Mouse (Mus musculus) neural tube, embryonic 11.5 days (tissue): ENCODE measurements around the gene Hfe2. TPM values are rescaled to one million over a fixed set of nuclear protein-coding genes. Genes with fewer than 3 reads are reported as not detected.

Experiments
- ATAC-seq: fragments of 200-750 bp; cut with Nextera tagmentation; 2 replicates; pipeline ENCODE4 v1.8.0; 2017; ENCODE audit warnings: moderate number of reproducible peaks, mild to moderate bottlenecking, moderate TSS enrichment, moderate library complexity; ENCODE audit not compliant: insufficient read depth, low FRiP score, low TSS enrichment
- DNase-seq: peaks from one replicate; pipeline ENCODE4 v3.0.0-alpha.2; 2015; ENCODE audit warnings: low spot score
- H3K27ac ChIP-seq: fragments of 300-500 bp; sonication (generic); 2 replicates; pipeline ENCODE4 v1.5.1; 2014; ENCODE audit warnings: low read depth, mild to moderate bottlenecking, low read length
- H3K27me3 ChIP-seq: fragments of 300-500 bp; sonication (generic); 2 replicates; pipeline ENCODE4 v1.6.1; 2014; ENCODE audit warnings: mild to moderate bottlenecking, low read length, mixed read lengths; ENCODE audit not compliant: control insufficient read depth, insufficient read depth
- H3K36me3 ChIP-seq: fragments of 300-500 bp; sonication (generic); 2 replicates; pipeline ENCODE4 v1.6.1; 2014; ENCODE audit warnings: mild to moderate bottlenecking, low read length, moderate library complexity, mixed read lengths; ENCODE audit not compliant: control insufficient read depth, insufficient read depth
- H3K4me1 ChIP-seq: fragments of 300-500 bp; sonication (generic); 2 replicates; pipeline ENCODE4 v1.6.1; 2014; ENCODE audit warnings: low read length, mixed read lengths; ENCODE audit not compliant: control insufficient read depth, insufficient read depth
- H3K4me2 ChIP-seq: fragments of 300-500 bp; sonication (generic); 2 replicates; pipeline ENCODE4 v1.6.1; 2014; ENCODE audit warnings: low read depth, mild to moderate bottlenecking, moderate library complexity
- H3K4me3 ChIP-seq: fragments of 300-500 bp; sonication (generic); 2 replicates; pipeline ENCODE4 v1.5.1; 2014; ENCODE audit warnings: low read depth, low read length
- H3K9ac ChIP-seq: fragments of 300-500 bp; sonication (generic); 2 replicates; pipeline ENCODE4 v1.6.1; 2014; ENCODE audit warnings: mild to moderate bottlenecking, low read length
- H3K9me3 ChIP-seq: fragments of 300-500 bp; sonication (generic); 2 replicates; pipeline ENCODE4 v1.6.1; 2016; ENCODE audit warnings: low read length; ENCODE audit not compliant: control insufficient read depth
- WGBS: fragments of 180-500 bp; shearing (Covaris S2); extraction: QIAGEN DNeasy Blood & Tissue Kit; methylation state at CpG from one replicate; pipeline ENCODE4 v1.1.7; 2014; 5-methylcytosine and 5-hydroxymethylcytosine counted together
- polyA plus RNA-seq: library from polyadenylated mRNA; unstranded; fragments of >200 nt; fragmentation: Nextera tagmentation; extraction: Ambion mirVana; gene quantifications from 2 replicates; pipeline ENCODE4 v1.2.1, GENCODE M21; 2014

Gene Hfe2
- polyA plus RNA-seq, 1 experiment from 2014 or later: 3.6 TPM

DNA sequence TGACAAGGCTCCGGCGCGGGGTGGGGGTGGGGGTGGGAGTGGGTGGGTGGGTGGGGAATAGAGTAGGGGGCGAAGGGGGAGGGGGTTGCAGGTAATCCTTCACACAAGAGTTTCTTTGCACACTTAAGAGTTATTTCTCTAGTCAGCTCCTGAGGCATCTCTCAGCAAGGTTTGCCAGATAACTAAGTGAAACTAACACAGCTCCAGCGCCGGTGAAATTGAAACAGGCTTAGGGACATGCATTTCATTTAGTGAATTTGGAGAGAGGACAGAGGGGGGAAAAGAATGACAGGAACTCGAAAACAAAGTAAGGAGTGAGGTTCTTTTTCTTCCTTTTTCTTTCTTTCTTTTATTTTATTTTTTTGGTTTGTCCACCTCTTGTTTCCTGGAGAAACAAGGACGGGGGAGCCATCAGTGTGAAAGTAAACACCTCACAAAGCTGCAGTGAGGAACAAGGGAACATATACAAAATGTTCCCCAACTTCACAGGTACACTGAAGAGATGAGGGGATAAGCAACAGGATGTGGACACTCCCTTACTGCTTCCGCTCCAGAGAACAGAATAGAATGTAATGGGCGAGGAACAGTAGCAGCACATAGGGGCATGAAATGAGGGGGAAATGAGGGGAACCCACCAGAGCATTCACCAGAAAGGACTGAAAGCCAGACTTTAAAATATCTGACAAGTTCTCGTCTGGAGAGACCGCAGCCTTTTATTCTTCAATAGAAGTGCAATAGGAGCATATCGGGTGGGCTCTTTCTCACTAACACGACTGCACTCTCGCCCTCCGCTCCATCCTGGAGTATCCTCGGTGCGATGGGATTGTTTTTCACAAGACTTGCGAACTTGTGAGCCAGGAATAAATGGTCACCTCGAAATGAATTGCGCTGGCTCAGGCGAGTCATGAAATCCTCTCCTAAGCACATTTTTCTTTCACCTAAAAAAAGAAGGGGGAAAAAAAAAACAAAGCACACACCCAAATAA is 32.0 kb downstream of the Hfe2 start:
- Histone ChIP-seq H3K9ac (peak overlapping the region; percentile 32), H3K4me3 (peak overlapping the region; percentile 77), H3K36me3 (peaks cover 6% of the 10 kb centered on the region), H3K4me1 (peaks cover 20% of the 10 kb centered on the region), H3K4me2 (peak overlapping the region; percentile 51), H3K27ac (no peak overlapping the region), H3K9me3 (no peaks in the 10 kb centered on the region), H3K27me3 (no peaks in the 10 kb centered on the region)
- DNase-seq: no peak
- 11% methylated on average over 22 of the region's 22 CpGs for WGBS
- ATAC-seq: no peak

DNA sequence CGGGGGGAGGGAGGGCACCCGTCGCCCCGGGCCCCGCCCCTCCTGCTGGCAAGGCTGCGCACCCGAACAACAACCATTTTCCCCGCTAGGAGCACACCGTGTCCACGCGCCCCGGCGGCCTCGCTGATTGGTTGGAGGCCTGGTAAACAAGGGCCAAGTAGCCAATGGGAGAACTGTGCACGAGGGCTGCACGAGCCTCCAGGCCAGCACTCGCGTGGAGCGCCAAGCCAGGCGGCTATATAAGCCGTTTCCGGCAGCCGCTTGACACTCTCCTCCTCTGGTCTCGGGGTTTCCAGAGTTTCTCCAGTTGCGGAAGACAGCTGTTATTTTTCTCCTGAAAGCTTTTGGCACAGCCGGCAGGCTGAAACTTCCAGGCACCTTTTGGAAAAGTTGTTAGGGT is 32.7 kb downstream of the Hfe2 start, which contains the start of gene Txnip:
Gene Txnip, plus strand, starts transcription at position 264 of the 400 bp plus-strand sequence.
- ATAC-seq: peak; percentile 99
- peaks cover 6% of the 10 kb centered on the region for H3K36me3 ChIP-seq
- peak within 1 kb of the TSS; percentile 80 for H3K4me2 ChIP-seq
- peak; percentile 99 for DNase-seq
- H3K27ac ChIP-seq: no peak within 1 kb of the TSS
- H3K9me3 ChIP-seq: no peaks in the 10 kb centered on the region
- H3K9ac ChIP-seq: peak within 1 kb of the TSS; percentile 72
- no peaks in the 10 kb centered on the region for H3K27me3 ChIP-seq
- 0% methylated on average over 26 of the region's 26 CpGs for WGBS
- peak within 1 kb of the TSS; percentile 77 for H3K4me3 ChIP-seq
- H3K4me1 ChIP-seq: peaks cover 20% of the 10 kb centered on the region

DNA sequence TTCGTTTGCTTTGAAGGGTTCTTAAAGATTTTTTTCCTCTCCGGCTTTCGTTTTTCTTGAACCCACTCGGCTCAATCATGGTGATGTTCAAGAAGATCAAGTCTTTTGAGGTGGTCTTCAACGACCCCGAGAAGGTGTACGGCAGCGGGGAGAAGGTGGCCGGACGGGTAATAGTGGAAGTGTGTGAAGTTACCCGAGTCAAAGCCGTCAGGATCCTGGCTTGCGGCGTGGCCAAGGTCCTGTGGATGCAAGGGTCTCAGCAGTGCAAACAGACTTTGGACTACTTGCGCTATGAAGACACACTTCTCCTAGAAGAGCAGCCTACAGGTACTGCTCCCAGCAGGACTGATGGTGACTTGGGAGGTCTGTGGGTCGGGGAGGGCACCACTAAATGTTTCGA is 33.2 kb downstream of the Hfe2 start:
- Histone ChIP-seq H3K27ac (no peak overlapping the region), H3K9ac (peak overlapping the region; percentile 72), H3K4me2 (peak overlapping the region; percentile 80), H3K36me3 (peaks cover 6% of the 10 kb centered on the region), H3K4me1 (peaks cover 20% of the 10 kb centered on the region), H3K27me3 (no peaks in the 10 kb centered on the region), H3K9me3 (no peaks in the 10 kb centered on the region), H3K4me3 (peak overlapping the region; percentile 77)
- ATAC-seq (no peak), DNase-seq (peak; percentile 32)
- WGBS: under 1% methylated on average over 17 of the region's 17 CpGs

DNA sequence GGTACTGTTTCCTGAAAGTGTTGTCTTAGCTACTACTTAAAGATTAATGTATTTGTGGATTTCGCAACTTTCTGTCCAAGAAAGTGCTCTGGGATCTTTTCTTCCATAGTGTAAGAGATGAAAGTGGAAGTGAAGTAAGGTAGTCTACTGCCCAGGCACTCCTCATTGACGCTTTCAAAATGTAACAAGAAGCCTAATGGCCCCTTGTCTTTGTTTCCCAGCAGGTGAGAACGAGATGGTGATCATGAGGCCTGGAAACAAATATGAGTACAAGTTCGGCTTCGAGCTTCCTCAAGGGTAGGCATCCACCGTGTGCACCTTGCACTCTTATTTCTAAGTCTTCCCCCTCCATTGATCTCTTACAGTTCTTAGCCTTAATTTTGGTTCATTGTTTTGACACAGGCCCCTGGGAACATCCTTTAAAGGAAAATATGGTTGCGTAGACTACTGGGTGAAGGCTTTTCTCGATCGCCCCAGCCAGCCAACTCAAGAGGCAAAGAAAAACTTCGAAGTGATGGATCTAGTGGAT is 33.8 kb downstream of the Hfe2 start:
- DNase-seq (no peak), ATAC-seq (no peak)
- Histone ChIP-seq H3K36me3 (peaks cover 6% of the 10 kb centered on the region), H3K9me3 (no peaks in the 10 kb centered on the region), H3K4me2 (peak overlapping the region; percentile 80), H3K27ac (no peak overlapping the region), H3K27me3 (no peaks in the 10 kb centered on the region), H3K9ac (peak overlapping the region; percentile 72), H3K4me1 (peaks cover 20% of the 10 kb centered on the region), H3K4me3 (peak overlapping the region; percentile 77)
- 45% methylated on average over 10 of the region's 10 CpGs for WGBS

- Histone ChIP-seq H3K4me2 (peak overlapping the region; percentile 80), H3K9ac (no peak overlapping the region), H3K4me3 (peak overlapping the region; percentile 77), H3K9me3 (no peaks in the 10 kb centered on the region), H3K4me1 (peaks cover 20% of the 10 kb centered on the region), H3K36me3 (peaks cover 6% of the 10 kb centered on the region), H3K27me3 (no peaks in the 10 kb centered on the region), H3K27ac (no peak overlapping the region)
- no peak for DNase-seq
- WGBS: 89% methylated on average over 12 of the region's 12 CpGs
- ATAC-seq: no peak
Measured at GRCm38 (mm10) chr3:96559398-96559910, 34.5 kb downstream of the Hfe2 start.

DNA sequence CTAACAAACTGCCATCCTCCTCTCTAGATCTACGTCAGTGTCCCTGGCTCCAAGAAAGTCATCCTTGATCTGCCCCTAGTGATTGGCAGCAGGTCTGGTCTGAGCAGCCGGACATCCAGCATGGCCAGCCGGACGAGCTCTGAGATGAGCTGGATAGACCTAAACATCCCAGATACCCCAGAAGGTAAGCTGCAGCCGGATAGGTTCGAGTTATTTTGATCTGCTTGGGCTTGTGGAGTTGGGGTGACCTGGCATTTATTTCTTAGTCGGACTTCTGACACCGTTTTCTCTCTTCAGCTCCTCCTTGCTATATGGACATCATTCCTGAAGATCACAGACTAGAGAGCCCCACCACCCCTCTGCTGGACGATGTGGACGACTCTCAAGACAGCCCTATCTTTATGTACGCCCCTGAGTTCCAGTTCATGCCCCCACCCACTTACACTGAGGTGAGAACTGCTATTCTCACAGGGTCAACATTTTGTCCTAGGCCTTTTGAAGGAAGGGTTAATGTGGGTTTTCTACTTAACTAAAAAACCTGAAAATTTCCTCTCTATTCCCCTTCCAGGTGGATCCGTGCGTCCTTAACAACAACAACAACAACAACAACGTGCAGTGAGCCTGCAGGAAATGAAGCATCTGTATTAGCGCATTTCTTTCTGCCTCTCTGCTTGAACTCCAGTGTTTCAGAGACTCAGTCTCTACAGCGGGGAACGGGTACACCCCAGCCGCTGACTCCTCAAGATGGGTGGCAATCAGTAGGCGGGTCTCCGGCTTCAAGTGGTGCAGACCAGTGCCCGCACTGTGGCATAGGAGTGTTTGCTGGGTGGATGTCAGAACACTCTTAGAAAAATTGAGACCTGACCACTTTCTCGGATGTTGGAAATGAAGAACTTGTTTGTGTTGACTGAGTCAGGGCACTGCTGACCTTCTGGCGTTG is 35.2 kb downstream of the Hfe2 start:
- Histone ChIP-seq H3K27me3 (no peaks in the 10 kb centered on the region), H3K9me3 (no peaks in the 10 kb centered on the region), H3K36me3 (peaks cover 6% of the 10 kb centered on the region), H3K27ac (no peak overlapping the region), H3K9ac (no peak overlapping the region), H3K4me3 (peak overlapping the region; percentile 77), H3K4me2 (peak overlapping the region; percentile 80), H3K4me1 (peaks cover 20% of the 10 kb centered on the region)
- ATAC-seq (no peak), DNase-seq (no peak)
- WGBS: 95% methylated on average over 23 of the region's 23 CpGs

DNA sequence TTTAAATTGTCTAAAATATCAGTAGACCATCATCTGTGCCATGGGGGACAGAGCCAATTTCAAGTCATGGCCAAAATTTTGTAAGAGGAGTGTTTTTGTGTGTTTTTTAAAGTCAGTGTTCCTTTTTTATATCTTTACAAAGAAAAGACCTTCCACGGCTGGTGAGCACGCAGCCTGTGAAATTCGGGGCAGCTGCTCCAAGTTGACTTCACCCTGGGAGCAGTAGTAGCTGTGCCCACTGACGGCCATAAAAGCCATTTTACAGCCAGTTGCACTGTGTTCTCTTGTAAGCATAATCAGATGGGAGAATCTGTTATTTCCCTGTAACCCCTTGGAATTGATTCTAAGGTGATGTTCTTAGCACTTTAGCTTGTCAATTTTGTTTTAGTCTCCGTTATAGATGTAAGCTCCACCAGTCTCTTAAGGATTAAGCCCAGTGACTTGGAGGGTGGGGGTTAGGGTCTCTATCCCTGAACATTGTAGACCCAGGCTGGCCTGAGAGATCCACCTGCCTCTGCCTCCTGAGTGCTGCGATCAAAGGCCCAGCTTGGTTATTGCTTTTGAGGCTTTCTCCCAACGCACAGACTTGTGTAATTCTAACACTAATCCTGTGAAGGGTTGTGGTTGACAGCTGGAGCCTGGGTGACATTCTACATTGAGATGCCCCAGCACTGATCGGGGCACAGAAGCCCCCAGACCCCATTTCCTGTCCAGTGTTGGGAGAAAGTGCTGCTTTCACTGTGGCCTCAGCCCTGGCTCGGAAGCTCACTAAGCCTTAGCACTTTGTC is 36.1 kb downstream of the Hfe2 start:
- H3K27me3 ChIP-seq: no peaks in the 10 kb centered on the region
- H3K4me3 ChIP-seq: no peak overlapping the region; the same call in 1 of the 2 replicates
- no peak overlapping the region for H3K9ac ChIP-seq
- no peak overlapping the region for H3K27ac ChIP-seq
- WGBS: 82% methylated on average over 9 of the region's 9 CpGs
- ATAC-seq: no peak
- 0 out of 2 replicates have a peak overlapping the region, but pooled peaks have one; percentile 8 for H3K4me2 ChIP-seq
- H3K36me3 ChIP-seq: peaks cover 6% of the 10 kb centered on the region
- H3K9me3 ChIP-seq: no peaks in the 10 kb centered on the region
- H3K4me1 ChIP-seq: peaks cover 20% of the 10 kb centered on the region
- DNase-seq: no peak
